Mouse (Mus musculus): ENCODE data around the gene Gdf10.

Gene Gdf10

DNA sequence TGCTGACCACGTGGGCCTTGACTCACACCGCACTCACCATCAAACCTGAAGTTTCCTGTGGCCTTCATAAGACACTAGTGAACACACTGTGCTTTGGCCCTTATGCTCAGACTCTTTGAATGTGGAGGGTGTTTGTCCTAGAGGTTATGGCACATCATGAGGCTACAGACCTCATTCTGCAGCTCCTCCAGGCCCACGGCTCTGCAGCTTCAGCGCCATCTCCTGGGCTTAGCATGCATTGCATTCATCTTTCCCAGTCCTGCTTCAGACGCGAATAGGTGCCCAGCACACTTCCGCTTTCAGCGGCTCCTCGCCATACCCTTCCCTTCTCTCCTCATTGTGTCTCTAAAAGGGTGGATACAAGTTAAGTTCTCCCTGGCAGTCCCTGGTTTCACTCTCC, 15.7 kb downstream of the Gdf10 start:
- peak; percentile 35 for DNase-seq (ENCODE audit: low spot score)

DNA sequence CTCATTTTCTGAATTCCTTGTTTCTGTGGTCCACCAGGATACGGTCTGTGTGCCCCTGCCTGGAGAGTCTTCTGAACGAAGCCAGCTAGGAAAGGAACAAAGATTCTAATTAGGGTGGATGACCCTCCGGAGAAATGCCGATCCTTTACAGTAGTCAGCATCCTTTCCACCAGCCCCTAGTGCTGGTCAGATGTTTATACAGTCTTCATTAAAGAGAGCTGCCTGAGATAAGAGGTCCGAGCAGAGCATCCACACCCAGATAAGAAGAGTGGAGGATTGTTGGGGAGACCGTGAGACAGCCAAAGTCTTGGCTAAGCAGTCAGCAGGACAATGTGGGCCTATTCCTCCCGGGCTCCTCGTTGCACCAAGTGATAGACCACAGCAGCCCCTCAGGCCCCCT, 17.4 kb downstream of the Gdf10 start, which contains the start of gene Gdf2:
Gdf2 (plus strand) TSS at position 301 of the 400 bp plus-strand sequence.
- no peak for DNase-seq (ENCODE audit: low spot score)

DNA sequence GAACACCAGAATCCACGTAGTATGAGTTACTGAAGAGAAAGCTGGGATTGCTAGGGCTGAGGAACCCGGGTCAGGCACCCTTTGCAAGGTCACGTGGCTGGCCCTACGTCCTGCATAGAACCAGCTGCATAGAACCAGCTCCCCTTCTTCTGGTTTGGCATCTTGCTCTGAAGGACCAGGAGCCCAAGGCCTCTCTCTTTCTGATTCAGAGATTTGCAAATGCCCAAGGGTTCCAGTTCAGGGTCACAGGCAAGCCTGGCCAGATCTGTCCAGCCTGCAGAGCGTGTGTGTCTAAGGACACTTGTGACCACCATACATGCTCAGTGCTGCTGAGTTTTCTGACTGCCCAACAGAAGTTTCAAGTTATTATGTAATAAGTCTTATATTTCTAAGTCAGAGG, 18.8 kb downstream of the Gdf10 start:
- no peak for DNase-seq (ENCODE audit: low spot score)

DNA sequence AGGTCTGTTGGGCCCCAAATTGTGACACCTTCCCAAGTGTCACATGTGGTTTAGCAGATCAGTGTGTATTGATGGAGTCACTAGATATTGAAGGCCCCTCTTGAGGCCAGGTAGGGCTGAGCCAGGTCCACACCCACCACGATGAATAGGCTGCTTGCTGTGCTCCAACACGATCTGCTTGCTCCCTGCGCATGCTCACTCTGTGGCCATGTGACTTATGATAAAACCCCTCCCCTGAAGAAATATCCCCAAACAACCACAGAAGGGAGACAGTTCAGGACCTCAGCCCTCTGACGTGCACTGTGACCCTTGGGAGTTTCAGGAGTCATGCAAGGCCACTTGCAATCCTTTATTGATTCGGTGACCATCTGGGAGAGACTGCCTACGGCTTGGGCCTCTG, 22.7 kb downstream of the Gdf10 start:
- no peak for DNase-seq (ENCODE audit: low spot score)

DNA sequence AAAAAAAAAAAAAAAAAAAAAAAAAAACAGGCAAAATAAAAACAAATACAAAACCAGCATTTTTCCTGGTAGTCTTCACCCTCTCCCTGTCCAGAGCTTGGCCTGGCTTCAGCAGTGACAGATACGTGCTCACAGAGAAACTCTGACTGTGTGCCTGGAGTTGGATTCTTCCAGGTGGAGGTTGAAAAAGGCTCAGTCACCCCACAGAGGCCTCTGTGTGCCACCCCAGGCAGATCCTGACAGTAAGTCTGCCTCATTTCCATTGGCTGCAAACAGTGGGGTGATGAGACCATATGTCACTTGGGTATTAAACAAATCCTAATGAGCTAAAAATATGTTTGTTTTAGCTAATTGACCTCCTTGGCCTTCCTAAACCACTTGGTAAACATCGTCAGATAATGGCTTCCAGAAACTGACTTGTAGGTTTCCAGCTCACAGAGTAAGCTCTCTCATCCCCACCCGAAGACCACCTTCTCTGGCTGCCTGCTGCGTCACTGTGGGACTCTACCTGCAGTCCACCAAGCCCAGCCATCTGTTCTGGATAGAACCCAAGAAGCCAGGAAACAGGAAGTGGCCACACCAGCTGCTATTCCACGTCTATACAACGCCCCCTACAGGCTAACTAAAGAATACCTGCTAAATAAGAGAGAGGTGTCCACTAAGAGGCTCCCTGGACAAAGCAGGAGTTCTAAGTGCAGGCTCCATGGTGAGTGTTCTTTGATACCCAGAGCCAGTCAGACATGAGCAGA, 29.0 kb downstream of the Gdf10 start:
- no peak for DNase-seq (ENCODE audit: low spot score)

DNA sequence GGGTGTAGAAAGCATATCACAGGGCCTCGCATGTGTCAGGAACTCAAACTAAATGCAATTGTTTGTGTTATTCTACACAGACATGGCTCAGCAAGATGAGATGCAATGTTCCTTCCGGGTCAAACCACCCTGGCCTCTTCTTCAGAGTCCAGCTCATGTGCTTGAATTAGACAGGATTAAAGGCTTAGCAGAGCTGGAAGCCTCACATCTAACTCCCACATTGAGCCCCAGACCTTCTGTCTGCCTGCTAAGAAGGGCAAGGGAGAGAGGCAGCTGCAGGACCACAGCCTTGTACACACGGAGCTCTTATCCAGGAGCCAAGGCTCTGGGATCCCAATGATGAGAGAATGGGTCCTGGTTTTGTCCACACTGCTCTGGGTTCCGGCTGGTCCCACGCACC, 30.4 kb downstream of the Gdf10 start, which contains the start of gene Rbp3:
Rbp3 (plus strand) TSS at position 243 of the 400 bp plus-strand sequence.
- no peak for DNase-seq (ENCODE audit: low spot score)

DNA sequence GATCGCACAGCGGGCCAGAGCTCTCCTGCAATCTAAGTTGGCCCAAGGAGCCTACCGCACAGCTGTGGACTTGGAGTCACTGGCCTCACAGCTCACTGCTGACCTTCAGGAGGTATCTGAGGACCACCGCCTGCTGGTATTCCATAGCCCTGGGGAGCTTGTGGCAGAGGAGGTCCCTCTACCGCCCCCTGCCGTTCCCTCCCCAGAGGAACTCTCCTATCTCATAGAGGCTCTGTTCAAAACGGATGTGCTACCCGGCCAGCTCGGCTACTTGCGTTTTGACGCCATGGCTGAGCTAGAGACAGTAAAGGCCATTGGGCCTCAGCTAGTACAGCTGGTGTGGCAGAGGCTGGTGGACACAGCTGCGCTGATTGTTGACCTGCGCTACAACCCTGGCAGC, 32.7 kb downstream of the Gdf10 start:
- no peak for DNase-seq (ENCODE audit: low spot score)

DNA sequence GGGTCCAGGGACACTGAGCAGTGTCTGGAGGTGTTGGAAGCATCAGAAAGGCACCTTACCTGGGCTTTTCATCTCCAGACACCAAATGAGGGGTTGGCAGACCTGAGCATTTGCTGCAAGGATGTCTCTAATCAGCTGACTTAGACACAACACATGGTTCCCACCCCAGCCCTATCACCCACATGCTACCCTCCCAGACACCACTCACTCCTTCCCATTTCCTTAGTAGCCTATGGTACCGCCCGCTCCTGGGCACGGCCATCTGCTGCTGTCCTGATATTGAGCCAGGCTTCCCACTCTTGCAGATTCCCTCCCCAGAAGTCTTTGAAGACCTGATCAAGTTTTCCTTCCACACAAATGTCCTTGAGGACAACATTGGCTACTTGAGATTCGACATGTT, 34.8 kb downstream of the Gdf10 start:
- no peak for DNase-seq (ENCODE audit: low spot score)

DNA sequence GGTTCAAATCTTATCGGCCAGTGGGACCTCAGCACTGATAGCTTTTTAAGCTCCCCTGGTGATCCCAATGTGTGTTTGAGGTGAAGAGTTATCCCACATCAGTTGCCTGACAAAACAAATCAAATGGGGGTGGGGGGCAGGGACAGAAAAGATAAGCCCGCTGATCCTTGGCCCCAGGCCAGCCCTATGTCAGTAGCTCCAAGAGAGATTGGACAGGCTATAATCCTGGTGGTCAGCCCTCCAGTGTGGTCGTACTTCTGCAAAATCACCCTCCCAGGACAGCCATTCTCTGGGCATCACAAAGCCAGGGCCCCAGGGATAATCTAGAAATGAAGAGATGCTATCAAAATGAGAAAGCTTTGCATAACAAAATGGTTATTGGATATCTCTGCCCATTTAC, 35.5 kb downstream of the Gdf10 start:
- no peak for DNase-seq (ENCODE audit: low spot score)

DNA sequence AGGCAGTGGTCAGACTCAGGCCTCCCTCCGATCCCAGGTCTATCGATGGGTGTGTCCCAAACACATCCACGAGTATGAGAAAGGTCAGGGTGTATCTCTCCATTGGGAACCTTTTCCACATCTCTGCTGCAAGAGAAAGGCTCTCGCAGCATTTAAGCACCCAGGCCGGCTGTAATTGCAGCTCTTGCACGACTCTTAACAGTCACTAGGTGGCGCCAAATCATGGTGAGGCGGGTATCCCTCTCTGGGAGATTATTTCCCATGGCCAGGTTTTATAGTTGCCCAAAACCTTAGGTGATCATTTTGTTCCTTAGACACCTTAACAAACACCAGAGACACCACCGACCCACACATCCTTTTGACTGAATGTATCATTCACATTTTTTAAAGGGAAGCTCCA, 36.0 kb downstream of the Gdf10 start:
- peak; percentile 40 for DNase-seq (ENCODE audit: low spot score)

DNA sequence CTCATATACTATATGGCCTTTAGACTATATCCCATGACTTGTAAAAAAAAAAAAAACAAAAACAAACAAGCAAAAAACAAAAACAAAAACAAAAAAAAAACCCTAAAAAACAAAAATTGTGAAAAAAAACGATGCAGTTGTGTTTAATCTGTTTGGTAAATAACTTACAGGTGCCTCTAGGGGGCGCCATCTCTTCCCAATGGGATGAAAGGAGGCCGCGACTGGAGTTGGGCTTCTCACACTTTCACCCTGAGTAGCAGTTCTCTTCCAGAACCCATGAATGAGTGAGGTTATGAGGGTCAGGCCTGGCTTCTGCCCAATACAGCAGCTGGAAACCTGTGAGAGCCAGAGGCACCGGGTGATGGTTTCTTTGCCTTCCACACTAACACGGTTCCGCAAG, 42.3 kb downstream of the Gdf10 start:
- DNase-seq (ENCODE audit: low spot score), result no peak

DNA sequence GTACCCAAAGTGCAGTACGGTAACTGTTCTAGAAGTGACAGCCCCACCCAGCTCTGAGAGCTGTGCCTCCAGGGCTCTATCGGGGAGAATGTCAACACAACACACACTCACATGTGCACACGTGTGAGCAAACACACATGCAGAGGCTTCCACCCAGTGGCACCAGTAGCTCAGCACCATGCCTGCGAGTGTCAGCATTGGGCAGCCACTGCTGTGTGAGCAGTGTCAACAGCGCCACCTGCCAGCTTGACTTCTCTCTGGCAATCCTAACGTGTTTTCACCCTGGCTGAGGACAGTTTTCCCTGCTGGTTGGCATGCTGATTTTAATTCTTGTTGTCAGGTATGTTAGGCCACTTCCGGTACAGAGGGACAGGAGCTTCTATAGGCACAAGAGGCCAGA, 49.3 kb downstream of the Gdf10 start:
- DNase-seq (ENCODE audit: low spot score), result no peak

DNA sequence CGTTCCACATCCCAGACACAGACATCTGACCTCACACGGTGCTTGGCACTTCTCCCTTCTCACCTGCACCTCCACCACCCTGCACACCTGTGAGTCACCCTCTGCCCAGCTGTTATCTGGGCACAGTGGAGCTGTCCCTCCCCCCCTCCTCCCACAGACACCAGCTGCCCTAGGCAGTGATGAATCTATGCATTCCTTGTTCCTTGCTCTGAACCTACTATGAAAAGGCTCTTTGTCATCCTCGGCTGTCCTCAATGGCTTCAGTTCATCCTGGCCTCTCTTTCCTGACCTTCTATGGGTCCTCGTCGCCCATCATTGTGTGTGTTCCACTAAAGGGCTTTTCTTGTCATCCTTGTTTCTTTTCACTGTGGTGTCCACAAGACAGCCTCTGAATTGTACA, 51.4 kb downstream of the Gdf10 start:
- DNase-seq (ENCODE audit: low spot score), result peak; percentile 26

DNA sequence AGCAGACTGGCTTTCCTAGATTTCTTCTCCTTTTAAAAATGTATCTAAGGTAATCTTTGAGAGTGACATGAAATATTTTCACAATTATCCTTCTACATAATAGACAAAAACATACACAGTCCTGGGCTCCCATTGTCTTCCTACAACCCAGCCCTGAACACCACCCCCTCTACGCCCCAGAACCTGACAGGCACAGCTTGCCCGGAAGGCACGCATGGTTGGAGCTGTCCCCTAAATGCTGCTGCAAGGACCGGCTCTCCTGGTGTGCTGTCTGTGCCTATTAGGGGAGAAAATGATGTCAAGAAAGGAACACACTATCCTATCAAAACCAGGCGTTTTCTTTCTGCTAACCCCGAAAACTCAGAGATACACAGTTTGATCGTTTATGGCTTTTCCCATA, 54.4 kb downstream of the Gdf10 start:
- no peak for DNase-seq (ENCODE audit: low spot score)

DNA sequence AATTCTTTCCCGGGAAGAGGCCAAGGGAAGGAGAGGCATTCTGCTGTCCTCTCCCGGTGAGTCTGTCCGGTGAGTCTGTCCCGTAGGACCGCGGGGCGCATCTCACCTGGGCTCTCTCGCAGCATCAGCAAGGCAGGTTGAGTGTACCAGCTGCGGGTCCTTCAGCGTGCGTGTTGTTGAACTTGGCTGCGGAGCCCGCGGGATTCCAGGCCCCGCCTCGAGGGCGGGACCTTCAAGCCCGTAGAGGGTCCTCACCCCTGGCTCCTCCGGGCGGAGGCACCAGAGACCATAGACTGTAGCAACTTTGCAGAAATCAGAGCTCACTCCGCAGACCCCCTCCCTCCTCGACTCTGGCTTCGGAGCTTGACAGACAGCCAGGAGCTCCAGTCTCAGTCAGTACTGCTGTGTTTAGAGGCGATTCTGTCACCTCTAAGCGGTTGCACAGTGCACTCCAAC, 55.2 kb downstream of the Gdf10 start, which contains the start of gene Zfp488:
Zfp488 (minus strand) TSS at position 161 of the 456 bp plus-strand sequence.
- DNase-seq (ENCODE audit: low spot score), result no peak
